Mouse (Mus musculus) cerebellum, adult 11-12 months (tissue): ENCODE data around the gene Map7.
A peak's percentile ranks its signal among the peaks of the same experiment; 100 is the strongest.

ENCODE experiments used
- DNase-seq: peaks from one replicate; pipeline ENCODE4 v3.0.0; 2022

Gene Map7

GRCm38 (mm10) chr10:20236241-20236640, 88.0 kb downstream of the Map7 start:
- no peak for DNase-seq

GRCm38 (mm10) chr10:20238281-20238680, 90.0 kb downstream of the Map7 start:
- no peak for DNase-seq

- DNase-seq = no peak
Observed at GRCm38 (mm10) chr10:20240858-20241257, 92.6 kb downstream of the Map7 start.

GRCm38 (mm10) chr10:20243321-20243720, 95.0 kb downstream of the Map7 start:
- DNase-seq = no peak

- DNase-seq = no peak
Observed at GRCm38 (mm10) chr10:20245082-20245481, 96.8 kb downstream of the Map7 start.

GRCm38 (mm10) chr10:20249091-20249490, 100.8 kb downstream of the Map7 start:
- no peak for DNase-seq

- no peak for DNase-seq
Observed at GRCm38 (mm10) chr10:20255579-20255978, 107.3 kb downstream of the Map7 start.

GRCm38 (mm10) chr10:20257054-20257643, 108.9 kb downstream of the Map7 start:
- DNase-seq = no peak

- no peak for DNase-seq
Observed at GRCm38 (mm10) chr10:20257721-20258720, 109.8 kb downstream of the Map7 start.

GRCm38 (mm10) chr10:20259476-20259875, 111.2 kb downstream of the Map7 start:
- DNase-seq = no peak

GRCm38 (mm10) chr10:20262896-20263295, 114.6 kb downstream of the Map7 start:
- no peak for DNase-seq

GRCm38 (mm10) chr10:20264479-20264878, 116.2 kb downstream of the Map7 start:
- DNase-seq = no peak

GRCm38 (mm10) chr10:20267032-20267431, 118.8 kb downstream of the Map7 start:
- DNase-seq = no peak

GRCm38 (mm10) chr10:20268945-20269344, 120.7 kb downstream of the Map7 start:
- DNase-seq = no peak

- no peak for DNase-seq
Observed at GRCm38 (mm10) chr10:20272380-20272779, 124.1 kb downstream of the Map7 start.

GRCm38 (mm10) chr10:20273278-20273677, 125.0 kb downstream of the Map7 start:
- DNase-seq = no peak

GRCm38 (mm10) chr10:20274022-20274421, 125.8 kb downstream of the Map7 start:
- no peak for DNase-seq

GRCm38 (mm10) chr10:20281456-20281855, 133.2 kb downstream of the Map7 start:
- DNase-seq = no peak

- peak; percentile 21 for DNase-seq
Observed at GRCm38 (mm10) chr10:20285289-20285975, 137.2 kb downstream of the Map7 start.

- no peak for DNase-seq
Observed at GRCm38 (mm10) chr10:20285994-20286836, 137.9 kb downstream of the Map7 start.

- no peak for DNase-seq
Observed at GRCm38 (mm10) chr10:20287369-20287768, 139.1 kb downstream of the Map7 start.

GRCm38 (mm10) chr10:20290467-20290883, 142.2 kb downstream of the Map7 start:
- peak; percentile 67 for DNase-seq
